ENCODE assay signal across 23 mouse cellular contexts in genomic region chr11:118058872-118059271, GRCm38 (mm10).
DNase-seq lines count a peak whose midpoint lies in the region; ATAC-seq and TF ChIP-seq lines count a peak whose summit lies in the region.
"Had no signal": no experiment of that assay in that cellular context is flagged by ENCODE, and none has a peak within 500 bp of the region (broad histone marks: within the 10 kb centered on the region; RNA-seq: fewer than 3 reads in every experiment).

No protein-coding gene starts in this region.

- no peak for DNase-seq in forebrain, postnatal 0 days
- no peak for DNase-seq in neural tube, embryonic 10.5 days (ENCODE audit: extremely low spot score, low spot score)
- no peak for DNase-seq in embryonic facial prominence, embryonic 10.5 days (ENCODE audit: low spot score)
- no peak for DNase-seq in cerebellum, postnatal 36 days
- DNase-seq in heart, adult 18-20 months, result no peak
- DNase-seq: adrenal gland, adult 8-10 months; cerebellum, adult 9-11 months; gastrocnemius, postnatal 36 days; kidney, postnatal 4 days; layer of hippocampus, adult 9-11 months; liver, embryonic 13.5 days; lung, embryonic 14.5 days; lung, postnatal 36 days; right cerebral cortex, postnatal 4 days; thymus, postnatal 36 days had no signal

- no peaks in the 10 kb centered on the region for H3K9me3 ChIP-seq in forebrain, postnatal 0 days (ENCODE audit: low read length)
- no peaks in the 10 kb centered on the region for H3K9me3 ChIP-seq in forebrain, embryonic 16.5 days (ENCODE audit: control insufficient read depth, low read length)
- H3K9me3 ChIP-seq in neural tube, embryonic 13.5 days, result no peaks in the 10 kb centered on the region
- no peaks in the 10 kb centered on the region for H3K9me3 ChIP-seq in embryonic facial prominence, embryonic 10.5 days
- H3K9me3 ChIP-seq: embryonic facial prominence, embryonic 15.5 days; heart, embryonic 10.5 days; hindbrain, embryonic 13.5 days; limb, embryonic 13.5 days; liver, embryonic 13.5 days had no signal

- ATAC-seq in forebrain, postnatal 0 days, result peak; percentile 27; the same call in 1 of the 2 replicates
- ATAC-seq in forebrain, embryonic 16.5 days, result no peak
- ATAC-seq in neural tube, embryonic 13.5 days (ENCODE audit: low read depth), result no peak
- ATAC-seq: intestine, embryonic 16.5 days had no signal

- H3K4me2 ChIP-seq in forebrain, postnatal 0 days (ENCODE audit: low read depth), result no peak overlapping the region
- H3K4me2 ChIP-seq in forebrain, embryonic 16.5 days (ENCODE audit: low read length), result no peak overlapping the region
- H3K4me2 ChIP-seq in neural tube, embryonic 13.5 days, result no peak overlapping the region
- H3K4me2 ChIP-seq: embryonic facial prominence, embryonic 15.5 days; hindbrain, embryonic 13.5 days; limb, embryonic 13.5 days; liver, embryonic 13.5 days; lung, embryonic 14.5 days had no signal

- no peak overlapping the region for H3K4me3 ChIP-seq in forebrain, postnatal 0 days (ENCODE audit: low read depth, low read length)
- no peak overlapping the region for H3K4me3 ChIP-seq in forebrain, embryonic 16.5 days (replicated peaks; ENCODE audit: low read length)
- H3K4me3 ChIP-seq in neural tube, embryonic 13.5 days, result no peak overlapping the region
- H3K4me3 ChIP-seq in embryonic facial prominence, embryonic 10.5 days, result no peak overlapping the region
- H3K4me3 ChIP-seq: embryonic facial prominence, embryonic 15.5 days; heart, embryonic 10.5 days; hindbrain, embryonic 13.5 days; left cerebral cortex, adult 2 months; limb, embryonic 13.5 days; liver, embryonic 13.5 days had no signal

- TF ChIP-seq CTCF in forebrain, postnatal 0 days (IDR thresholded peaks at IDR 0.05; ENCODE audit: low read depth), result no peak

- H3K4me1 ChIP-seq in forebrain, postnatal 0 days (ENCODE audit: insufficient read depth), result no peaks in the 10 kb centered on the region
- H3K4me1 ChIP-seq in forebrain, embryonic 16.5 days (replicated peaks; ENCODE audit: control insufficient read depth, insufficient read depth, low read length), result no peaks in the 10 kb centered on the region
- H3K4me1 ChIP-seq in neural tube, embryonic 13.5 days (replicated peaks), result no peaks in the 10 kb centered on the region; the same call in 1 of the 2 replicates
- H3K4me1 ChIP-seq in embryonic facial prominence, embryonic 10.5 days, result peaks cover 32% of the 10 kb centered on the region
- H3K4me1 ChIP-seq: embryonic facial prominence, embryonic 15.5 days; liver, embryonic 13.5 days had no signal

- H3K27me3 ChIP-seq in forebrain, postnatal 0 days (ENCODE audit: insufficient read depth, low read length), result no peaks in the 10 kb centered on the region
- no peaks in the 10 kb centered on the region for H3K27me3 ChIP-seq in forebrain, embryonic 16.5 days (replicated peaks; ENCODE audit: control insufficient read depth, insufficient read depth, low read length)
- no peaks in the 10 kb centered on the region for H3K27me3 ChIP-seq in neural tube, embryonic 13.5 days
- H3K27me3 ChIP-seq in embryonic facial prominence, embryonic 10.5 days (replicated peaks; ENCODE audit: low read depth, poor library complexity, severe bottlenecking), result 0 out of 2 replicates have a peak, but pooled peaks cover 5% of the 10 kb centered on the region
- H3K27me3 ChIP-seq: embryonic facial prominence, embryonic 15.5 days; hindbrain, embryonic 13.5 days; limb, embryonic 13.5 days had no signal

- no peak overlapping the region for H3K9ac ChIP-seq in forebrain, postnatal 0 days
- H3K9ac ChIP-seq in forebrain, embryonic 16.5 days (replicated peaks; ENCODE audit: low read depth, low read length), result no peak overlapping the region
- H3K9ac ChIP-seq in neural tube, embryonic 13.5 days, result 0 out of 2 replicates have a peak overlapping the region, but pooled peaks have one; percentile 22
- H3K9ac ChIP-seq: embryonic facial prominence, embryonic 15.5 days; hindbrain, embryonic 13.5 days; limb, embryonic 13.5 days; liver, embryonic 13.5 days; lung, embryonic 14.5 days had no signal

- no peak overlapping the region for H3K27ac ChIP-seq in forebrain, postnatal 0 days (ENCODE audit: low read depth, low read length)
- no peak overlapping the region for H3K27ac ChIP-seq in forebrain, embryonic 16.5 days (ENCODE audit: low read length)
- no peak overlapping the region for H3K27ac ChIP-seq in neural tube, embryonic 13.5 days (replicated peaks)
- H3K27ac ChIP-seq in embryonic facial prominence, embryonic 10.5 days (replicated peaks), result peak overlapping the region; percentile 19; the same call in 1 of the 2 replicates
- H3K27ac ChIP-seq: embryonic facial prominence, embryonic 15.5 days; hindbrain, embryonic 13.5 days; left cerebral cortex, adult 2 months; limb, embryonic 13.5 days; liver, embryonic 13.5 days had no signal

- WGBS in forebrain, postnatal 0 days, result 61% methylated on average over 10 of the region's 10 CpGs
- 64% methylated on average over 10 of the region's 10 CpGs for WGBS in forebrain, embryonic 16.5 days
- 61% methylated on average over 10 of the region's 10 CpGs for WGBS in neural tube, embryonic 13.5 days
- WGBS in embryonic facial prominence, embryonic 10.5 days, result 63% methylated on average over 10 of the region's 10 CpGs

- H3K36me3 ChIP-seq in forebrain, postnatal 0 days (ENCODE audit: insufficient read depth), result no peaks in the 10 kb centered on the region
- no peaks in the 10 kb centered on the region for H3K36me3 ChIP-seq in forebrain, embryonic 16.5 days (ENCODE audit: control insufficient read depth, insufficient read depth)
- H3K36me3 ChIP-seq in neural tube, embryonic 13.5 days, result no peaks in the 10 kb centered on the region
- no peaks in the 10 kb centered on the region for H3K36me3 ChIP-seq in embryonic facial prominence, embryonic 10.5 days (replicated peaks)
- H3K36me3 ChIP-seq: embryonic facial prominence, embryonic 15.5 days; heart, embryonic 10.5 days; hindbrain, embryonic 13.5 days; limb, embryonic 13.5 days; liver, embryonic 13.5 days had no signal
